Mouse (Mus musculus) MEL (cell line): ENCODE results near the gene Ms4a2. TPM values are rescaled to one million over a fixed set of nuclear protein-coding genes. Genes with fewer than 3 reads are reported as not detected.
A peak's percentile ranks its signal among the peaks of the same experiment; 100 is the strongest.

Source experiments
- DNase-seq: peaks from one replicate; pipeline ENCODE4 v3.0.0; 2011; ENCODE audit warnings: low read depth, low spot score
- H3K27ac ChIP-seq: 2 replicates; pipeline ENCODE4 v1.5.1; 2012; ENCODE audit warnings: low read depth, mild to moderate bottlenecking, control low read depth, low read length, moderate library complexity; ENCODE audit not compliant: control insufficient read depth
- H3K27me3 ChIP-seq, 2 experiments: fragments of 150-350 bp in 1 of 2; sonication (generic) in 1 of 2; 2 replicates each; pipeline ENCODE4 v1.6.1; 2012; ENCODE audit warnings: low read length in 2 of 2, mild to moderate bottlenecking in 2 of 2, improper control_type of control experiment in 1 of 2, moderate library complexity in 1 of 2; ENCODE audit not compliant: insufficient read depth in 2 of 2, control insufficient read depth in 1 of 2
- H3K36me3 ChIP-seq, 2 experiments: 2 replicates each; pipeline ENCODE4 v1.6.1; 2012 to 2014; ENCODE audit warnings: low read length in 2 of 2, improper control_type of control experiment in 1 of 2, inconsistent platforms in 1 of 2, mild to moderate bottlenecking in 1 of 2; ENCODE audit not compliant: insufficient read depth in 2 of 2, control insufficient read depth in 1 of 2
- H3K4me1 ChIP-seq, 2 experiments: fragments of 150-350 bp in 1 of 2; sonication (generic) in 1 of 2; 2 replicates each; pipeline ENCODE4 v1.6.1; 2012; ENCODE audit warnings: low read length in 2 of 2, improper control_type of control experiment in 1 of 2, mild to moderate bottlenecking in 1 of 2; ENCODE audit not compliant: insufficient read depth in 2 of 2, control insufficient read depth in 1 of 2
- H3K4me3 ChIP-seq, 2 experiments: fragments of 150-350 bp in 1 of 2; sonication (generic) in 1 of 2; 2 replicates each; pipeline ENCODE4 v1.5.1; 2012; ENCODE audit warnings: low read depth in 2 of 2, low read length in 2 of 2, mild to moderate bottlenecking in 2 of 2, moderate library complexity in 2 of 2, control low read depth in 1 of 2, improper control_type of control experiment in 1 of 2; ENCODE audit not compliant: control insufficient read depth in 1 of 2, insufficient read depth in 1 of 2
- H3K79me2 ChIP-seq: 2 replicates; pipeline ENCODE4 v1.6.1; 2012; ENCODE audit warnings: mild to moderate bottlenecking, low read length, moderate library complexity; ENCODE audit not compliant: control insufficient read depth, poor library complexity, insufficient read depth
- H3K9ac ChIP-seq: 2 replicates; pipeline ENCODE4 v1.6.1; 2012; ENCODE audit warnings: low read depth, mild to moderate bottlenecking, control low read depth, low read length, moderate library complexity; ENCODE audit not compliant: control insufficient read depth, poor library complexity, severe bottlenecking
- H3K9me3 ChIP-seq: fragments of 150-350 bp; sonication (generic); replicated peaks from 2 replicates; pipeline ENCODE4 v1.6.1; 2012; ENCODE audit warnings: mild to moderate bottlenecking, low read length, improper control_type of control experiment, moderate library complexity; ENCODE audit not compliant: insufficient read depth
- BHLHE40 ChIP-seq: IDR thresholded peaks from 2 replicates; pipeline ENCODE4 v1.6.1; 2012; ENCODE audit warnings: low read depth, mild to moderate bottlenecking, inconsistent platforms, low read length, improper control_type of control experiment, borderline replicate concordance
- CHD2 ChIP-seq: IDR thresholded peaks from 2 replicates; pipeline ENCODE4 v1.6.1; 2011; ENCODE audit warnings: low read length, improper control_type of control experiment
- CTCF ChIP-seq, 3 experiments: IDR thresholded peaks in 2 of 3; conservative IDR thresholded peaks in 1 of 3; 2 replicates each; pipeline ENCODE4 v1.5.1; 2011 to 2012; ENCODE audit warnings: low read length in 3 of 3, low read depth in 2 of 3, mild to moderate bottlenecking in 2 of 3, improper control_type of control experiment in 1 of 3, inconsistent platforms in 1 of 3, mixed read lengths in 1 of 3, moderate library complexity in 1 of 3; ENCODE audit not compliant: control insufficient read depth in 1 of 3, insufficient read depth in 1 of 3, poor library complexity in 1 of 3, severe bottlenecking in 1 of 3
- E2F4 ChIP-seq: IDR thresholded peaks from 2 replicates; pipeline ENCODE4 v1.6.1; 2011; ENCODE audit warnings: low read depth, low read length, improper control_type of control experiment, borderline replicate concordance
- ELF1 ChIP-seq: IDR thresholded peaks from 2 replicates; pipeline ENCODE4 v1.6.1; 2014; ENCODE audit warnings: low read depth, mild to moderate bottlenecking, inconsistent platforms, low read length, improper control_type of control experiment, moderate library complexity
- EP300 ChIP-seq, 2 experiments: IDR thresholded peaks; 2 replicates each; pipeline ENCODE4 v1.6.1; 2011; ENCODE audit warnings: improper control_type of control experiment in 2 of 2, low read length in 2 of 2, low read depth in 1 of 2, mild to moderate bottlenecking in 1 of 2
- ETS1 ChIP-seq: IDR thresholded peaks from 2 replicates; pipeline ENCODE4 v1.6.1; 2012; ENCODE audit warnings: low read depth, mild to moderate bottlenecking, inconsistent platforms, low read length, improper control_type of control experiment, moderate library complexity
- GABPA ChIP-seq: IDR thresholded peaks from 2 replicates; pipeline ENCODE4 v1.6.1; 2012; ENCODE audit warnings: low read depth, mild to moderate bottlenecking, inconsistent platforms, low read length, improper control_type of control experiment, moderate library complexity
- GATA1 ChIP-seq: IDR thresholded peaks from 2 replicates; pipeline ENCODE4 v1.6.1; 2011; ENCODE audit warnings: low read depth, low read length, improper control_type of control experiment
- HCFC1 ChIP-seq: IDR thresholded peaks from 2 replicates; pipeline ENCODE4 v1.6.1; 2012; ENCODE audit warnings: low read depth, mild to moderate bottlenecking, inconsistent platforms, low read length, improper control_type of control experiment, moderate library complexity
- JUND ChIP-seq: IDR thresholded peaks from 2 replicates; pipeline ENCODE4 v1.6.1; 2011; ENCODE audit warnings: low read depth, mild to moderate bottlenecking, improper control_type of control experiment, low read length
- MAFK ChIP-seq: IDR thresholded peaks from 2 replicates; pipeline ENCODE4 v1.6.1; 2011; ENCODE audit warnings: low read depth, mild to moderate bottlenecking, low read length, improper control_type of control experiment, borderline replicate concordance
- MAZ ChIP-seq: IDR thresholded peaks from 2 replicates; pipeline ENCODE4 v1.6.1; 2012; ENCODE audit warnings: low read depth, mild to moderate bottlenecking, inconsistent platforms, low read length, improper control_type of control experiment
- MEF2A ChIP-seq: IDR thresholded peaks from 2 replicates; pipeline ENCODE4 v1.6.1; 2014; ENCODE audit warnings: low read depth, mild to moderate bottlenecking, inconsistent platforms, low read length, improper control_type of control experiment; ENCODE audit not compliant: poor library complexity, insufficient replicate concordance, severe bottlenecking; ENCODE audit errors: extremely low read depth
- MXI1 ChIP-seq: IDR thresholded peaks from 2 replicates; pipeline ENCODE4 v1.6.1; 2011; ENCODE audit warnings: mild to moderate bottlenecking, low read depth, low read length, improper control_type of control experiment
- MYB ChIP-seq: IDR thresholded peaks from 2 replicates; pipeline ENCODE4 v1.6.1; 2011; ENCODE audit warnings: mild to moderate bottlenecking, low read depth, low read length, improper control_type of control experiment
- MYC ChIP-seq: IDR thresholded peaks from 2 replicates; pipeline ENCODE4 v1.6.1; 2011; ENCODE audit warnings: low read depth, mild to moderate bottlenecking, low read length, improper control_type of control experiment, moderate library complexity
- NELFE ChIP-seq: IDR thresholded peaks from 2 replicates; pipeline ENCODE4 v1.6.1; 2011; ENCODE audit warnings: low read depth, low read length, improper control_type of control experiment
- POLR2A ChIP-seq, 2 experiments: IDR thresholded peaks; 2 replicates each; pipeline ENCODE4 v1.6.1; 2011 to 2012; ENCODE audit warnings: low read length in 2 of 2, mild to moderate bottlenecking in 2 of 2, control low read depth in 1 of 2, improper control_type of control experiment in 1 of 2, low read depth in 1 of 2, moderate library complexity in 1 of 2; ENCODE audit not compliant: control insufficient read depth in 1 of 2, insufficient read depth in 1 of 2, poor library complexity in 1 of 2
- POLR2AphosphoS2 ChIP-seq: IDR thresholded peaks from 2 replicates; pipeline ENCODE4 v1.6.1; 2011; ENCODE audit warnings: low read length, improper control_type of control experiment
- POLR2AphosphoS5 ChIP-seq: IDR thresholded peaks from 2 replicates; pipeline ENCODE4 v1.6.1; 2012; ENCODE audit warnings: low read depth, borderline replicate concordance, mild to moderate bottlenecking, inconsistent platforms, low read length, moderate library complexity, mixed read lengths
- RAD21 ChIP-seq: IDR thresholded peaks from 2 replicates; pipeline ENCODE4 v1.6.1; 2011; ENCODE audit warnings: mild to moderate bottlenecking, low read depth, low read length, improper control_type of control experiment
- SIN3A ChIP-seq: IDR thresholded peaks from 2 replicates; pipeline ENCODE4 v1.6.1; 2012; ENCODE audit warnings: low read length, improper control_type of control experiment, inconsistent platforms
- SMC3 ChIP-seq: IDR thresholded peaks from 2 replicates; pipeline ENCODE4 v1.6.1; 2011; ENCODE audit warnings: low read depth, low read length, improper control_type of control experiment
- TAL1 ChIP-seq: IDR thresholded peaks from 2 replicates; pipeline ENCODE4 v1.6.1; 2012; ENCODE audit warnings: mild to moderate bottlenecking, inconsistent platforms, low read length, moderate library complexity, mixed read lengths
- TCF12 ChIP-seq: IDR thresholded peaks from 2 replicates; pipeline ENCODE4 v1.6.1; 2014; ENCODE audit warnings: low read depth, mild to moderate bottlenecking, inconsistent platforms, low read length, improper control_type of control experiment, moderate library complexity
- UBTF ChIP-seq: IDR thresholded peaks from 2 replicates; pipeline ENCODE4 v1.6.1; 2012; ENCODE audit warnings: low read depth, mild to moderate bottlenecking, inconsistent platforms, low read length, improper control_type of control experiment, moderate library complexity, borderline replicate concordance; ENCODE audit not compliant: insufficient read depth
- USF2 ChIP-seq, 2 experiments: IDR thresholded peaks; 2 replicates each; pipeline ENCODE4 v1.6.1; 2011 to 2012; ENCODE audit warnings: improper control_type of control experiment in 2 of 2, low read length in 2 of 2, borderline replicate concordance in 1 of 2, inconsistent platforms in 1 of 2, low read depth in 1 of 2, mild to moderate bottlenecking in 1 of 2; ENCODE audit not compliant: insufficient read depth in 1 of 2
- ZC3H11A ChIP-seq: IDR thresholded peaks from 2 replicates; pipeline ENCODE4 v1.6.1; 2012; ENCODE audit warnings: low read depth, mild to moderate bottlenecking, inconsistent platforms, low read length, improper control_type of control experiment
- ZKSCAN1 ChIP-seq: IDR thresholded peaks from 2 replicates; pipeline ENCODE4 v1.6.1; 2012; ENCODE audit warnings: low read depth, mild to moderate bottlenecking, inconsistent platforms, low read length, improper control_type of control experiment, moderate library complexity
- ZMIZ1 ChIP-seq: IDR thresholded peaks from 2 replicates; pipeline ENCODE4 v1.6.1; 2012; ENCODE audit warnings: low read depth, mild to moderate bottlenecking, inconsistent platforms, low read length, improper control_type of control experiment, moderate library complexity
- ZNF384 ChIP-seq: IDR thresholded peaks from 2 replicates; pipeline ENCODE4 v1.6.1; 2012; ENCODE audit warnings: low read depth, mild to moderate bottlenecking, inconsistent platforms, low read length, improper control_type of control experiment
- polyA plus RNA-seq, 2 experiments: library from polyadenylated mRNA; stranded (reverse) in 1 of 2; unstranded in 1 of 2; fragments of >175 nt in 1 of 2; fragments of >200 nt in 1 of 2; gene quantifications; 2 replicates each; pipeline versions ENCODE4 v1.2.1 to v1.2.4; 2012; ENCODE audit warnings: low replicate concordance in 2 of 2, low read depth in 1 of 2; ENCODE audit not compliant: insufficient read length in 2 of 2, insufficient read depth in 1 of 2, missing spikeins in 1 of 2
- total RNA-seq: library from RNA; depleted of rRNA; stranded (reverse); fragments of 300-350 nt; gene quantifications from 2 replicates; pipeline ENCODE4 v1.2.3, GENCODE M21; 2012

The Ms4a2 gene
- total and polyA plus RNA-seq, 3 experiments = 0.32 to 3.1 TPM; not detected in 1

- TF ChIP-seq POLR2AphosphoS5 = no peak
- TF ChIP-seq ETS1 = peak; percentile 82
- peak; percentile 82 for TF ChIP-seq TCF12
- TF ChIP-seq, all 39 proteins: peak for 11
Measured at GRCm38 (mm10) chr19:11613776-11614443, 9.6 kb downstream of the Ms4a2 start (continued).

GRCm38 (mm10) chr19:11613084-11613483, 10.4 kb downstream of the Ms4a2 start:
- no peaks in the 10 kb centered on the region for H3K9me3 ChIP-seq
- peak; percentile 70 for DNase-seq
- H3K9ac ChIP-seq = peak overlapping the region; percentile 66
- peak overlapping the region; percentile 38 to 45 for H3K4me3 ChIP-seq
- peaks cover 25 to 31% of the 10 kb centered on the region in 2 experiments for H3K4me1 ChIP-seq
- H3K27ac ChIP-seq = peak overlapping the region; percentile 98
- peaks cover 0 to 41% of the 10 kb centered on the region in 2 experiments; a peak in 2 of 4 replicates for H3K36me3 ChIP-seq
- no peaks in the 10 kb centered on the region for H3K27me3 ChIP-seq
- no peaks in the 10 kb centered on the region for H3K79me2 ChIP-seq
- TF ChIP-seq TCF12 (peak; percentile 97), ETS1 (peak; percentile 93), CHD2 (0 out of 2 replicates have a peak, but pooled peaks have one; percentile 47), ZMIZ1 (peak; percentile 54; the same call in 1 of the 2 replicates), NELFE (no peak), GATA1 (peak; percentile 99), POLR2A (IDR thresholded peaks at IDR 0.05; ENCODE audit: control insufficient read depth in 1 of 2, insufficient read depth in 1 of 2, low read depth in 1 of 2, low read length in 2 of 2, poor library complexity in 1 of 2) (no peak), MYC (peak; percentile 54; the same call in 1 of the 2 replicates), UBTF (no peak), SIN3A (peak; percentile 80), ZNF384 (0 out of 2 replicates have a peak, but pooled peaks have one; percentile 38), ELF1 (0 out of 2 replicates have a peak, but pooled peaks have one; percentile 31), E2F4 (no peak), MAZ (no peak), HCFC1 (0 out of 2 replicates have a peak, but pooled peaks have one; percentile 44), POLR2AphosphoS2 (no peak), CTCF (IDR thresholded peaks at IDR 0.05 in 2 of 3, conservative IDR thresholded peaks at IDR 0.05 in 1 of 3; ENCODE audit: control insufficient read depth in 1 of 3, insufficient read depth in 1 of 3, low read depth in 2 of 3, low read length in 3 of 3, poor library complexity in 1 of 3, severe bottlenecking in 1 of 3) (no peak), JUND (peak; percentile 92; the same call in 1 of the 2 replicates), ZKSCAN1 (no peak), TAL1 (peak; percentile 77), RAD21 (no peak), MYB (no peak; the same call in 1 of the 2 replicates), SMC3 (no peak), GABPA (no peak), BHLHE40 (no peak; the same call in 1 of the 2 replicates), ZC3H11A (no peak), MEF2A (peak; percentile 66; the same call in 1 of the 2 replicates), USF2 (IDR thresholded peaks at IDR 0.05; ENCODE audit: borderline replicate concordance in 1 of 2, insufficient read depth in 1 of 2, low read depth in 1 of 2, low read length in 2 of 2) (no peak), MAFK (peak; percentile 88), MXI1 (0 out of 2 replicates have a peak, but pooled peaks have one; percentile 13), EP300 (IDR thresholded peaks at IDR 0.05; ENCODE audit: low read depth in 1 of 2, low read length in 2 of 2) (peak; percentile 98 to 100)
